Mouse (Mus musculus) stomach, postnatal 0 days (tissue): ENCODE measurements around the gene Zp2. TPM values are rescaled to one million over a fixed set of nuclear protein-coding genes. Genes with fewer than 3 reads are reported as not detected.

Experiments used
- ATAC-seq: fragments of 200-750 bp; cut with Nextera tagmentation; 2 replicates; pipeline ENCODE4 v1.8.0; 2017; ENCODE audit not compliant: low FRiP score, low TSS enrichment
- DNase-seq: peaks from one replicate; pipeline ENCODE4 v3.0.0-alpha.2; 2016; ENCODE audit warnings: low spot score
- H3K27ac ChIP-seq: fragments of 300-500 bp; sonication (generic); replicated peaks from 2 replicates; pipeline ENCODE4 v1.5.1; 2014; ENCODE audit warnings: mild to moderate bottlenecking, control low read depth
- H3K27me3 ChIP-seq: fragments of 300-500 bp; sonication (generic); 2 replicates; pipeline ENCODE4 v1.6.1; 2014; ENCODE audit warnings: low read length; ENCODE audit not compliant: control insufficient read depth, insufficient read depth
- H3K36me3 ChIP-seq: fragments of 300-500 bp; sonication (generic); 2 replicates; pipeline ENCODE4 v1.6.1; 2014; ENCODE audit warnings: low read length, mixed read lengths; ENCODE audit not compliant: control insufficient read depth, insufficient read depth
- H3K4me1 ChIP-seq: fragments of 300-500 bp; sonication (generic); replicated peaks from 2 replicates; pipeline ENCODE4 v1.6.1; 2014; ENCODE audit warnings: antibody characterized with exemption; ENCODE audit not compliant: control insufficient read depth, insufficient read depth
- H3K4me2 ChIP-seq: fragments of 300-500 bp; sonication (generic); replicated peaks from 2 replicates; pipeline ENCODE4 v1.6.1; 2014; ENCODE audit warnings: low read depth, mild to moderate bottlenecking, control low read depth, moderate library complexity
- H3K4me3 ChIP-seq: fragments of 300-500 bp; sonication (generic); 2 replicates; pipeline ENCODE4 v1.5.1; 2014; ENCODE audit warnings: low read depth, low read length, control low read depth
- H3K9ac ChIP-seq: fragments of 300-500 bp; sonication (generic); 2 replicates; pipeline ENCODE4 v1.6.1; 2014; ENCODE audit warnings: mild to moderate bottlenecking, low read length, control low read depth, mixed read lengths
- H3K9me3 ChIP-seq: fragments of 300-500 bp; sonication (generic); 2 replicates; pipeline ENCODE4 v1.6.1; 2016; ENCODE audit warnings: low read length; ENCODE audit not compliant: control insufficient read depth
- CTCF ChIP-seq: IDR thresholded peaks from 2 replicates; pipeline ENCODE4 v1.5.1; 2016; ENCODE audit warnings: antibody characterized with exemption, low read depth, mild to moderate bottlenecking, moderate library complexity
- EP300 ChIP-seq: optimal IDR thresholded peaks from 2 replicates; pipeline ENCODE3; 2016; ENCODE audit warnings: antibody characterized with exemption
- WGBS: fragments of 180-500 bp; shearing (Covaris S2); extraction: QIAGEN DNeasy Blood & Tissue Kit; methylation state at CpG from one replicate; pipeline ENCODE4 v1.1.7; 2014; 5-methylcytosine and 5-hydroxymethylcytosine counted together
- polyA plus RNA-seq: library from polyadenylated mRNA; unstranded; fragments of >200 nt; fragmentation: Nextera tagmentation; extraction: Ambion mirVana; gene quantifications from 2 replicates; pipeline ENCODE4 v1.2.1, GENCODE M21; 2015

The Zp2 gene
- polyA plus RNA-seq, 1 experiment from 2014 or later: not detected

DNA sequence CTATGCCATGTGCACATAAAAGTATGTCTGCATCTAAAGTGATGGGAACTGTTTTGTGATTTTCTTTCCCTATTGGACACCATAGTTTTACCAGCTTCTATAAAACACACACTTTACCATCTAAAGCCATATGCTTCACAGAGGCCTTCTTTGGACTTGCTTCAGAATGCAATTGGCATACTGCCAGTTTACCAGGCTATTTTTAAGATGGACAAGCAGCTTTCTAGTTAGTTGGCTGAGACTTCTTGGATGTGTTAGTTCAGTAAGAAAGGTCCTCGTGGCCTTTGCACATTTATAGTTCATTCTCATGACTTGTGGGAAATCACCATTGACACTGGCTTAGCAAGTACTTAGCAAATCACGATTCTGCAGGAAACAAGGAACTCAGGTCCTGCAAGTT, 38.7 kb downstream of the Zp2 start:
- H3K4me1 ChIP-seq: no peaks in the 10 kb centered on the region
- H3K4me3 ChIP-seq: no peak overlapping the region
- no peak overlapping the region for H3K4me2 ChIP-seq
- no peak overlapping the region for H3K9ac ChIP-seq
- WGBS: 14% methylated on average over 2 of the region's 2 CpGs
- DNase-seq (no peak), ATAC-seq (no peak)
- no peak overlapping the region for H3K27ac ChIP-seq
- H3K27me3 ChIP-seq: no peaks in the 10 kb centered on the region
- no peaks in the 10 kb centered on the region for H3K9me3 ChIP-seq
- TF ChIP-seq CTCF (no peak), EP300 (no peak)
- H3K36me3 ChIP-seq: peaks cover 3% of the 10 kb centered on the region; the same call in 1 of the 2 replicates

DNA sequence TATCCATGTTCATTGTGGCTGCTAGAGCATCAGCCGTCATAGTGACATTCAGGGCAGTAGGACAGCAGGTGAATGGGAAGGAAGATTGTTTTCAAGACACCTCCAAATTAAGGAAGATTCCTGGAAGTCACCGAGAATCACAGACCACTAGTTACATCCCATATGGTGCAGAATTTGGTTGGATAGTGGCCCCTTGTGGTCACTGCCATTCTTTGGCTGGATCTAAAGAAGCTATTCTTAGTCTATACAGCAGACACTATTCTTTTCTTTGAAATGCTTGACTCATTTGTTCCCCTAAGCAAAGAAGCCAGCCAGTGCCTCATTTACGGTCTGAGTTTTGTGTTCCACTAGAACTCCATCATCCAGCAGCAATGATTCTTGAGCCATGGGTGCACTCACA, 40.1 kb downstream of the Zp2 start:
- Histone ChIP-seq H3K27me3 (no peaks in the 10 kb centered on the region), H3K4me1 (no peaks in the 10 kb centered on the region), H3K9ac (no peak overlapping the region), H3K9me3 (no peaks in the 10 kb centered on the region), H3K36me3 (peaks cover 3% of the 10 kb centered on the region; the same call in 1 of the 2 replicates), H3K4me3 (no peak overlapping the region), H3K4me2 (no peak overlapping the region), H3K27ac (no peak overlapping the region)
- WGBS: 56% methylated on average over 3 of the region's 3 CpGs
- ATAC-seq: no peak
- TF ChIP-seq EP300 (no peak), CTCF (peak; percentile 63)
- DNase-seq: no peak

DNA sequence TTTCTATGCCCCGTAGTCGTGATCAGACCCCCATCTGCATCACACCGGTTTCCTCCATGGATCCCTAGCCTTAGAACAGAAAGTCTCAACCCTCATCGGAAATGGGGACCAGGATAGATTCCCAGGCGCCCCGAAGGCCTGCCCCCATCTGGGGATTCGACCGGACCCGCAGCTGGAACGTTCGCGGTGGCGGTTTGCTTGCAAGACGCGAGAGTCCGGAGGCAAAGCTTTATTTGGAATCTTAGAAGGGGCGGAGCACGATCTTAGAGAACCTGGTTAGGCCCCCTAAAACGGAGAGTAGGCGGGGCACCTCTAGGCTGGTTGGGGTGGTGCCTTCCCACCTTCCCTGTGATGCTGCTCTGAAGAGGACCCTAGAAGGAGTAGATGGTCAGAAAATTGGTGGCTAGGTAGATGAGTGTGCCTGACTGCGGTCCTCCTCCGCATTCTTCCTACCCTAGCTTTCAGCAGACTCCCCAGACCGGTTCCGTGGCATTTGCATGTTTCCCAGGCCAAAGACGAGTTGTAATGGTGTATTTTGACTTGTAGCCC, 42.0 kb downstream of the Zp2 start:
- 2% methylated on average over 25 of the region's 25 CpGs for WGBS
- Histone ChIP-seq H3K4me1 (no peaks in the 10 kb centered on the region), H3K4me2 (peak overlapping the region; percentile 93), H3K27me3 (no peaks in the 10 kb centered on the region), H3K36me3 (peaks cover 2% of the 10 kb centered on the region; the same call in 1 of the 2 replicates), H3K27ac (peak overlapping the region; percentile 83), H3K9ac (peak overlapping the region; percentile 76), H3K9me3 (no peaks in the 10 kb centered on the region), H3K4me3 (peak overlapping the region; percentile 70)
- DNase-seq (peak; percentile 68), ATAC-seq (peak; percentile 51)
- TF ChIP-seq EP300: no peak
- TF ChIP-seq CTCF: no peak

DNA sequence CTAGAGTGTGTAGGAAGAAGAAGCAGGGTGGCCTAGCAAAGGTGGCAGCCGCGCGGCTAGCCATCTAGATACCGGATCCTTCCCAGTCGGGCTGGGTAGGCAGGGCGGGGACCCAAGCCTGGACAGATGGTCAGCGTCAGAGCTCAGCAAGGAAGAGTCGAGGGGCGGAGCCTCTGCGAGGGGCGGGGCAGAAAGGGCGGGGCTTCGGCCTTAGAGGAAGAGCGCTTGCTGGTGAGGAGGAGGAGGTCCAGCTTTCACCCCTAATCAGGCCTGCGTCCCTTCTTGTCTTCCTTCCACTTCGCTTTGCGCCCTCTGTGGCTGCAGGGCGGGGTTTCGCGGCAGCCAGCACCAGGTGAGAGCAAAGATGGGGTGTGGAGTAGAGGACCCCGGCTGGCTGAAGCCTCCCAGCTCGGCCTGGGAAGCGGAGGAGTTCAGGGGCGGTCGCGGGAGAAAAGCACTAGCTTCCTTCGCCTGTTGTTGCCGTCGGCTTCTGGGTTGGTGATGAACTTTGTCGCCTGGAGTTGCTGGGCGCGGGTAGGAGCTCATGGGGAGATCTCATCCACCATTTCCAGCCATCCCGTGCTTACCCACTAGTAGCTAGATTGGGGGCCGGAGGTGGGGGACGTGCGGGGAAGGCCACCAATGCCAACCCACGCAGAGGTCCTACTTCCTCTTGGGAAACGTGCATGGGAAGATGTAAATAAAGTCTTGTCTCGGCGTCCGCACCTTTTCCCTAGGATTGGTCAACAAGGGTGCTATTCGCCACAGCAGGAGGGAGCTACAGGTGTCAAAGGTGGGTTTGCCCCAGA, 42.7 kb downstream of the Zp2 start, which contains the start of gene Tmem159:
TSS of gene Tmem159 (plus strand) at position 190 of the 809 bp plus-strand sequence.
- peak within 1 kb of the TSS; percentile 76 for H3K9ac ChIP-seq
- H3K27ac ChIP-seq: peak within 1 kb of the TSS; percentile 83
- ATAC-seq: peak; percentile 94
- no peaks in the 10 kb centered on the region for H3K36me3 ChIP-seq
- DNase-seq: peak; percentile 89
- no peaks in the 10 kb centered on the region for H3K27me3 ChIP-seq
- under 1% methylated on average over 41 of the region's 42 CpGs for WGBS
- no peaks in the 10 kb centered on the region for H3K9me3 ChIP-seq
- peak; percentile 29; the same call in 1 of the 2 replicates for TF ChIP-seq CTCF
- no peak for TF ChIP-seq EP300
- H3K4me3 ChIP-seq: peak within 1 kb of the TSS; percentile 70
- peak within 1 kb of the TSS; percentile 93 for H3K4me2 ChIP-seq
- H3K4me1 ChIP-seq: no peaks in the 10 kb centered on the region

DNA sequence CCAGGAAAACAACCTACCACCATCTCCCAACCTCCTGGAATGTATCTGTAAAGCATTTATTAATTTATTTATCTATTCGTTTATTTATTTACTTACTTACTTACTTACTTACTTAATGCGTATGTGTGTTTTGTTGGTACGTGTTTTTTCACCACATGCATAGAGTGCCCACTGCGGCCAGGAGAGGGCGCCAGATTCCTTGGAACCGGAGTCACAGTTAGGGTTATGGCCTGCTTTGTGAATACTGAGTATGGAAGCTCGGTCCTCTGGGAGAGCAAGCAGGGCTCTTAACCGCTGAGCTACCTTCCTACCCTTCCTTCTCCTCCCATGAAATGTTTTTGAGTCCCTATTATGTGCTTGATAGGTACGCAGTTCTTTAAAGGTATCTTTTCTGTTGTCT, 46.7 kb downstream of the Zp2 start:
- no peak overlapping the region for H3K4me2 ChIP-seq
- ATAC-seq: 0 out of 2 replicates have a peak, but pooled peaks have one; percentile 44
- TF ChIP-seq EP300: no peak
- TF ChIP-seq CTCF: peak; percentile 92
- 25% methylated on average over 9 of the region's 9 CpGs for WGBS
- no peak overlapping the region for H3K9ac ChIP-seq
- no peaks in the 10 kb centered on the region for H3K4me1 ChIP-seq
- H3K4me3 ChIP-seq: no peak overlapping the region
- H3K36me3 ChIP-seq: no peaks in the 10 kb centered on the region
- peak; percentile 80 for DNase-seq
- H3K9me3 ChIP-seq: no peaks in the 10 kb centered on the region
- no peaks in the 10 kb centered on the region for H3K27me3 ChIP-seq
- H3K27ac ChIP-seq: no peak overlapping the region

DNA sequence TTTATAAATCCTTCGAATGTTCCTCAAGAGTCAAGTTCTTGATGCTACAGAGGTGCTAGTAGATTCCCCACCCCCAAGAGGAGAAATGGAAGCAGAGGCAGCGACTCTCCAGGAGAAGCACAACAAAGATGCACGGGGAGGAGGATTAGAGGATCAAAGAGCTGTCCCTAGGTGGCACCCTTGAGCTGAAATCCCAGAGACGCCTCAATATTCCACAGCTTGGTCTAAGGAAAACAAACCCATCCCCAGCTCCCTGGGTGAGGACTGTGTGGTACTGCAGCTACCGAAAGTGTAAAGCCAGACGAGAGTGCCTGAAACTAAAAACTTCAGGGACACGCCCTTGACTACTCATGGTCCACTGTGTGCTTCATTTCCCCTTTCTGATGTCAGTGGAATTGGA, 47.2 kb downstream of the Zp2 start:
- no peaks in the 10 kb centered on the region for H3K36me3 ChIP-seq
- H3K4me1 ChIP-seq: no peaks in the 10 kb centered on the region
- H3K9ac ChIP-seq: no peak overlapping the region
- no peak overlapping the region for H3K4me3 ChIP-seq
- DNase-seq: peak; percentile 54
- H3K27me3 ChIP-seq: no peaks in the 10 kb centered on the region
- 9% methylated on average over 7 of the region's 7 CpGs for WGBS
- TF ChIP-seq EP300 (no peak), CTCF (peak; percentile 71)
- H3K27ac ChIP-seq: no peak overlapping the region
- no peaks in the 10 kb centered on the region for H3K9me3 ChIP-seq
- peak; percentile 45 for ATAC-seq
- H3K4me2 ChIP-seq: no peak overlapping the region
